ENCODE assay signal across 20 mouse cellular contexts in the genomic region with DNA sequence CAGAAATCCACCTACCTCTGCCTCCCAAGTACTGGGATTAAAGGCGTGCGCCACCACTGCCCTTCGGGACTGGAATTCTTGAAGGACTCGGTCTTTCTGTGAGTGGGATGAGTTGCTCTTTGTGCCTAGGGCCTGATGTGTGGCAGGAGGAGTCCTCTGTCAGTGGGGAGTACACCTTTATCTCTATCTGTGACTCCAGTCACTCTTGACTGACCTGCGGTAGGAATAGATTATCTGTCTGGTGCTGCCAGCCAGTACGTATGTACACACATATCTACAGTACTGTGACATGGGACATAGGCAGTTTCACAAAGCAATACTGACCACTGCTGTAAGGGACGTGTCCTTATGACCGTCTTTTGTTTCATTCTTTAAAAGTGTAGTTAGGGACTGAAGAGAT. TPM values are rescaled to one million over a fixed set of nuclear protein-coding genes. Genes with fewer than 3 reads are reported as not detected.
"Had no signal": no experiment of that assay in that cellular context is flagged by ENCODE, and none has a peak within 500 bp of the region (broad histone marks: within the 10 kb centered on the region; RNA-seq: fewer than 3 reads in every experiment).

No protein-coding gene starts in this region.

- H3K27ac ChIP-seq: neural tube, embryonic 12.5 days; neural tube, embryonic 13.5 days; neural tube, embryonic 15.5 days; stomach, embryonic 15.5 days; stomach, postnatal 0 days had no signal

- DNase-seq: retina, postnatal 1 day; right cerebral cortex, adult 18-20 months; right cerebral cortex, postnatal 14 days; right cerebral cortex, postnatal 25 days; right cerebral cortex, postnatal 4 days; spleen, adult 18-20 months; thymus, adult 18-20 months; thymus, adult 2 months; thymus, postnatal 14 days; thymus, postnatal 25 days; thymus, postnatal 36 days; thymus, postnatal 4 days had no signal

- H3K4me2 ChIP-seq: neural tube, embryonic 12.5 days; neural tube, embryonic 13.5 days; neural tube, embryonic 15.5 days; stomach, embryonic 15.5 days had no signal

- H3K9me3 ChIP-seq: neural tube, embryonic 12.5 days; neural tube, embryonic 13.5 days; neural tube, embryonic 15.5 days; stomach, embryonic 15.5 days had no signal

- H3K9ac ChIP-seq: neural tube, embryonic 12.5 days; neural tube, embryonic 13.5 days; neural tube, embryonic 15.5 days; stomach, embryonic 15.5 days had no signal

- H3K4me3 ChIP-seq: neural tube, embryonic 12.5 days; neural tube, embryonic 13.5 days; neural tube, embryonic 15.5 days; stomach, embryonic 15.5 days had no signal

- H3K36me3 ChIP-seq: neural tube, embryonic 12.5 days; neural tube, embryonic 13.5 days; neural tube, embryonic 15.5 days; stomach, embryonic 15.5 days had no signal

- H3K27me3 ChIP-seq: neural tube, embryonic 12.5 days; neural tube, embryonic 13.5 days; neural tube, embryonic 15.5 days had no signal

RNA-seq across cellular contexts. Expression of gene Efna3, which starts 3.1 kb away (rescaled TPM):
- total RNA-seq: neutrophil, adult 5-6 weeks had no signal
- polyA plus RNA-seq: spleen, adult 2 months had no signal

RNA-seq across cellular contexts. Expression of gene Efna4, which starts 11.9 kb away (rescaled TPM):
- total RNA-seq: neutrophil, adult 5-6 weeks had no signal

RNA-seq across cellular contexts. Expression of gene Dcst2, which starts 35.9 kb away (rescaled TPM):
- total RNA-seq: neutrophil, adult 5-6 weeks had no signal
- polyA plus RNA-seq: thymus, postnatal 0 days had no signal

RNA-seq across cellular contexts. Expression of gene Dcst1, which starts 39.2 kb away (rescaled TPM):
- total RNA-seq: neutrophil, adult 5-6 weeks had no signal
